Mouse (Mus musculus) testis, adult 2 months (tissue): ENCODE measurements at regions not wholly inside any gene's neighbourhood (a gene's known extent, or its start where the extent isn't known, plus 50 kb on each side); places are given as distances from the start of the nearest gene placed in this dataset.
"Not testable (repeated sequence)": the region's sequence is repeated elsewhere in the genome, so short reads cannot be mapped to it uniquely, and the experiment has no call there.

Source experiments
- CTCF ChIP-seq: fragments of 200-500 bp; IDR thresholded peaks from 2 replicates; pipeline ENCODE4 v1.5.1; 2012; ENCODE audit warnings: low read depth, mild to moderate bottlenecking, inconsistent platforms, low read length, moderate library complexity; ENCODE audit not compliant: control insufficient read depth, insufficient read depth, insufficient replicate concordance
- POLR2A ChIP-seq: fragments of 200-500 bp; IDR thresholded peaks from 2 replicates; pipeline ENCODE4 v1.6.1; 2012; ENCODE audit warnings: low read depth, mild to moderate bottlenecking, inconsistent platforms, low read length, moderate library complexity; ENCODE audit not compliant: control insufficient read depth

DNA sequence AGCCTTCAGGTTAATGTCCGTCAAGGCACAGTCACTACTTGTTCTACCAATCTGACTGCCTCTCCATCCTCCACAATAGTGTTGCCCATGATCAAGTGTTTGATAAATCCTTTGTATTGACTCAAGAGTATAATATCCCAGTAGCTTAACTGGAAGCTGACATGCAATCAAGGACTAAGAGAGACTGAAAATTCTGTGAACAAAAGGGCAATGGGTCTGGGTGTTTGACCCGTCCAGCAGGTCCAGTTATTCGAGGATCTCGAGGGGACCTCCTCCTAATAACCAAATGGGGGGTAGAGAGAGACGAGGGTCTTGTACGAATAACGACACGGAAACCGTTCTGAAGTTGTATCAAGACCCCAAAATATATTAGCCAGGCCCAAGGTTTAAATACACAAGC is 66.6 kb downstream of the Dynlt1b start:
- not testable (repeated sequence) for TF ChIP-seq POLR2A, CTCF
